Mouse (Mus musculus): Measurements from ENCODE around the gene Defa31.
"Not testable (repeated sequence)": the region's sequence is repeated elsewhere in the genome, so short reads cannot be mapped to it uniquely, and the experiment has no call there.

Gene Defa31

GRCm38 (mm10) chr8:21191314-21191713 is at the start of gene Defa31:
TSS of gene Defa31 (plus strand) at chr8:21191614.
- DNase-seq, result not testable (repeated sequence)

- not testable (repeated sequence) for DNase-seq
Observed at GRCm38 (mm10) chr8:21161977-21162376, 29.4 kb upstream of the Defa31 start, which contains the start of gene Defa22. TSS of gene Defa22 (plus strand) at chr8:21162277.

GRCm38 (mm10) chr8:21201261-21201660 is 9.8 kb downstream of the Defa31 start, which contains the start of gene Gm15293:
TSS of gene Gm15293 (plus strand) at chr8:21201561.
- not testable (repeated sequence) for DNase-seq
